Mouse (Mus musculus) kidney, embryonic 14.5 days (tissue): ENCODE data around the gene Grifin. TPM values are rescaled to one million over a fixed set of nuclear protein-coding genes. Genes with fewer than 3 reads are reported as not detected.

ENCODE experiments used
- ATAC-seq: fragments of 200-750 bp; cut with Nextera tagmentation; 2 replicates; pipeline ENCODE4 v1.8.0; 2017; ENCODE audit warnings: moderate number of reproducible peaks, mild to moderate bottlenecking, moderate TSS enrichment, moderate library complexity; ENCODE audit not compliant: low FRiP score, low TSS enrichment
- H3K27ac ChIP-seq: fragments of 300-500 bp; sonication (generic); 2 replicates; pipeline ENCODE4 v1.5.1; 2014; ENCODE audit warnings: low read depth, mild to moderate bottlenecking, low read length, moderate library complexity, mixed read lengths
- H3K27me3 ChIP-seq: fragments of 300-500 bp; sonication (generic); 2 replicates; pipeline ENCODE4 v1.6.1; 2014; ENCODE audit warnings: mild to moderate bottlenecking, low read length; ENCODE audit not compliant: control insufficient read depth, insufficient read depth
- H3K36me3 ChIP-seq: fragments of 300-500 bp; sonication (generic); 2 replicates; pipeline ENCODE4 v1.6.1; 2014; ENCODE audit warnings: low read length, mixed read lengths; ENCODE audit not compliant: control insufficient read depth, insufficient read depth
- H3K4me1 ChIP-seq: fragments of 300-500 bp; sonication (generic); 2 replicates; pipeline ENCODE4 v1.6.1; 2014; ENCODE audit warnings: low read length, mixed read lengths; ENCODE audit not compliant: control insufficient read depth, insufficient read depth
- H3K4me2 ChIP-seq: fragments of 300-500 bp; sonication (generic); replicated peaks from 2 replicates; pipeline ENCODE4 v1.6.1; 2014; ENCODE audit warnings: low read depth, mild to moderate bottlenecking, low read length
- H3K4me3 ChIP-seq: fragments of 300-500 bp; sonication (generic); 2 replicates; pipeline ENCODE4 v1.5.1; 2014; ENCODE audit warnings: mild to moderate bottlenecking, low read length
- H3K9ac ChIP-seq: fragments of 300-500 bp; sonication (generic); 2 replicates; pipeline ENCODE4 v1.6.1; 2014; ENCODE audit warnings: low read depth, mild to moderate bottlenecking, low read length, moderate library complexity
- H3K9me3 ChIP-seq: fragments of 300-500 bp; sonication (generic); 2 replicates; pipeline ENCODE4 v1.6.1; 2016; ENCODE audit warnings: low read length; ENCODE audit not compliant: control insufficient read depth
- WGBS: fragments of 180-500 bp; shearing (Covaris S2); extraction: QIAGEN DNeasy Blood & Tissue Kit; methylation state at CpG from one replicate; pipeline ENCODE4 v1.1.7; 2014; 5-methylcytosine and 5-hydroxymethylcytosine counted together
- polyA plus RNA-seq: library from polyadenylated mRNA; unstranded; fragments of >200 nt; fragmentation: Nextera tagmentation; extraction: Ambion mirVana; gene quantifications from 2 replicates; pipeline ENCODE4 v1.2.1, GENCODE M21; 2014

The Grifin gene
- polyA plus RNA-seq, 1 experiment from 2014 or later = not detected

GRCm38 (mm10) chr5:140597787-140598186, 32.9 kb upstream of the Grifin start:
- Histone ChIP-seq H3K27ac (no peak overlapping the region), H3K4me3 (no peak overlapping the region), H3K9me3 (no peaks in the 10 kb centered on the region), H3K36me3 (no peaks in the 10 kb centered on the region), H3K4me2 (no peak overlapping the region), H3K9ac (no peak overlapping the region), H3K27me3 (no peaks in the 10 kb centered on the region), H3K4me1 (peaks cover 16% of the 10 kb centered on the region)
- 87% methylated on average over 4 of the region's 4 CpGs for WGBS
- no peak for ATAC-seq

DNA sequence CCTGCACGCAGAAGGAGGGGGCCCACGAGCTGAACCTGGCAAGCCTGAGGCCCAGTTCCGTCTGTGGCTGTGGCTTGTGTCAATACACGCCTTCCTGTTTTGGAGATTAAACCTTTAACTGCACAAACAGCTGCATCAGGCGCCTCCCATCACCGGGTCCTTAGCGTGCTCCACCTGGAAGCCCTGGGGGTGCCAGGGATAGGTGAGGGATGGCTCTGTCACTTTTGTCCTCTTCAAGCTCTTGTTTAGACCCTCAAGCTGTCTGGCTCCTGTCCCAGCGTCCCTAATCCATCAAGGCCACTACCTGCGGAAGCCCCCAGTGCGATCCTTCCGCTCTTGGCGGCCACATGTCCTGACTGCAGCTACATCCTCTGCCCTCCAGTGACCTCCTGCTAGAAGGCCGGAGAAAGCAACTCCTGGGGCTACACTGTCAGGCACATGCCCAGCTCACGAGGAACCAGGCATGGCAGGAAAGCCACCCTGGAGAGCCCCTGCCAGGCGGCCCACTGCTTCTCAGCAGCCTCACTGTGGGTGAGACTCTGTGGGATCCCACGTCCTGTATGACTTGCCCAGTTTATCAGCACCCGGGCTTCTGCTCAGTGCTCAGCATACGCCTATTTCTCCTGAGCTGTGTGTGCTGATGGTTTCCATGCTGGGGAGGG, 32.2 kb upstream of the Grifin start:
- Histone ChIP-seq H3K36me3 (no peaks in the 10 kb centered on the region), H3K4me2 (no peak overlapping the region), H3K27ac (no peak overlapping the region; the same call in 1 of the 2 replicates), H3K9me3 (no peaks in the 10 kb centered on the region), H3K9ac (no peak overlapping the region), H3K4me3 (no peak overlapping the region), H3K27me3 (no peaks in the 10 kb centered on the region), H3K4me1 (peaks cover 13% of the 10 kb centered on the region)
- no peak for ATAC-seq
- 52% methylated on average over 18 of the region's 18 CpGs for WGBS

- 45% methylated on average over 3 of the region's 3 CpGs for WGBS
- Histone ChIP-seq H3K4me2 (no peak overlapping the region), H3K27me3 (no peaks in the 10 kb centered on the region), H3K9ac (no peak overlapping the region), H3K4me1 (peaks cover 12% of the 10 kb centered on the region; the same call in 1 of the 2 replicates), H3K9me3 (no peaks in the 10 kb centered on the region), H3K27ac (no peak overlapping the region), H3K4me3 (no peak overlapping the region), H3K36me3 (no peaks in the 10 kb centered on the region)
- no peak for ATAC-seq
These were observed 31.6 kb upstream of the Grifin start for GRCm38 (mm10) chr5:140596426-140596825.

DNA sequence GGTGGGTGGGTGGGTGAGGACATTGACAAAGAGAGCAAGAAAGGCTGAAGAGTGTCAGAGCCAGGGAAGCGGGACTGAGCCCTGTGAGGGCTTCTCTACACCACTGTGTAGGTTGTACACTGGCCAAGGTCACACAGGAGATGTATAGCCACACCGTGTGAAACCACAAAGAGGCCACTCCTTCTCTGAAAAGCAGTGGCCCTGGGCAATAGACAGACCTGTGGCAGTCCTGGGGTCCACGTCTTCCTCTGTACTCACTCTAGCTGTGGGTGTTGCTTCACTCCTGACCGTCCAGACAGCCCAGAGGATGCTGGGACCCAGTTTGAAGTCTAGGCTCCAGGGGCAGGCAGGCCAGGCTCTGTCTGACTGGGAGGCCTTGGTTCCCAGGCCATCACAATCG, 30.0 kb upstream of the Grifin start:
- no peak overlapping the region for H3K4me2 ChIP-seq

GRCm38 (mm10) chr5:140589082-140589774, 24.4 kb upstream of the Grifin start:
- ATAC-seq = no peak
- Histone ChIP-seq H3K27ac (no peak overlapping the region), H3K36me3 (no peaks in the 10 kb centered on the region), H3K4me2 (no peak overlapping the region), H3K9ac (no peak overlapping the region), H3K4me1 (0 out of 2 replicates have a peak, but pooled peaks cover 5% of the 10 kb centered on the region), H3K4me3 (no peak overlapping the region), H3K27me3 (no peaks in the 10 kb centered on the region), H3K9me3 (no peaks in the 10 kb centered on the region)
- 86% methylated on average over 16 of the region's 16 CpGs for WGBS

More for the DNA sequence above, 30.0 kb upstream of the Grifin start:
- no peak overlapping the region for H3K9ac ChIP-seq
- no peak for ATAC-seq
- H3K9me3 ChIP-seq = no peaks in the 10 kb centered on the region
- H3K4me3 ChIP-seq = no peak overlapping the region
- H3K27ac ChIP-seq = no peak overlapping the region
- H3K4me1 ChIP-seq = peaks cover 9% of the 10 kb centered on the region; the same call in 1 of the 2 replicates
- H3K27me3 ChIP-seq = no peaks in the 10 kb centered on the region
- WGBS = 76% methylated on average over 5 of the region's 5 CpGs
- no peaks in the 10 kb centered on the region for H3K36me3 ChIP-seq

- Histone ChIP-seq H3K9me3 (no peaks in the 10 kb centered on the region), H3K4me3 (no peak overlapping the region), H3K9ac (0 out of 2 replicates have a peak overlapping the region, but pooled peaks have one; percentile 4), H3K4me1 (peaks cover 46% of the 10 kb centered on the region), H3K36me3 (no peaks in the 10 kb centered on the region), H3K27ac (0 out of 2 replicates have a peak overlapping the region, but pooled peaks have one; percentile 43), H3K4me2 (no peak overlapping the region), H3K27me3 (no peaks in the 10 kb centered on the region)
- no peak for ATAC-seq
- 25% methylated on average over 6 of the region's 6 CpGs for WGBS
These were observed 19.0 kb upstream of the Grifin start for GRCm38 (mm10) chr5:140583732-140584368.

DNA sequence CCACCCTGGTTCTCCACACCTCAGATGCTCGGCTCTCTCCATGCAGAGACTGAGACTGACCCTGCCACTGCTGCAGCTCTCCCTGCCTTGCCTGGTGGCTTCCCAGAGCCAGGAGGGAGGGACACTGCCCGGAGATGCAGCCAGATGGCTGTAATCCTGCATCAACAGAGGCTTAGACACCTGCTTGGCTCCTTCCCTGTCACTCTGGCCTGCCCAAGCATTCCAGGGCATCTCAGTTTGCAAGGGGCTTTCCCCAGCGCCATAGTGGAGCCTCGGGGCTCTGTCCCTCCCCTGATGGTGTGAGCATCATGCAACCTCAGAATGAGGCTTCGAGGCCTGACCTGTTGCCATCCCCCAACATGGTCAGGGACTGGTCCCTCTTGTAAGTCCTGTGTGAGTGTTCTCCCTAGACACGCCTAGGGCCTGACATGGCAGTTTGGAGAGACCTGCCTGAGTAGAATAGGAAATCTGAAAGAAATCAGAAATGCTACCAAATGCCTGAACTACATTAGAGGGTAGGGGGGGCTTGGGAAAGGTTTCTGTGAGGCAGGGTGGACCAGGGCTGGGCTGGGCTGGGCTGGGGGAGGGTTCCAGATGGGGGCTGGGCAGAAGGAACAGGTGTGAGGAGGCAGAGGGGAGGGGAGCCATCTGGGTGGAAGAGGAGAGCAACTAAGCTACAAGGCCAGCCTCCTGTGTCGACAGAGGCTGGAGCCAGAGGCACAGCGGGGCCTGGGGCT, 18.3 kb upstream of the Grifin start:
- Histone ChIP-seq H3K4me1 (peaks cover 51% of the 10 kb centered on the region), H3K9me3 (no peaks in the 10 kb centered on the region), H3K27me3 (no peaks in the 10 kb centered on the region), H3K9ac (no peak overlapping the region), H3K27ac (0 out of 2 replicates have a peak overlapping the region, but pooled peaks have one; percentile 32), H3K4me3 (no peak overlapping the region), H3K36me3 (no peaks in the 10 kb centered on the region), H3K4me2 (no peak overlapping the region)
- 0 out of 2 replicates have a peak, but pooled peaks have one; percentile 21 for ATAC-seq
- 33% methylated on average over 8 of the region's 8 CpGs for WGBS

DNA sequence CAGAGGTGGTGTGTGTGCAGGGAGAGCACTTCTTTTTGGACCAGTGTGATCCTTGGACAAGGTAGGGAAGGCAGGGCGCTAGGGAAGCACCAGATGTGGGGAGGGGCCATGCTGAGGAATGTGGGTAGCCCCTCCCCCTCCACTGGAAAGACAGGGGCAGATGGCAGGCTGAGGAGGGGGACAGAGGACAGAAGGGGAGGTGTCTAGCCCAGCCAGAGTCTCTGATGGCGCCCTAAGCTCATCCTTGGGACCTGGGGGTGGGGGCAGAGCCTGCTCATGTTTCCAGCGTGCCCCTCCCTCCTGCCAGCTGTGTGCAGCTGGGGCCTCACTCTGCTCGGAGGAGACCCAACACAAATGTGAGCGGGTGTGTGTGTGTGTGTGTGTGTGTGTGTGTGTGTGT, 16.7 kb upstream of the Grifin start:
- Histone ChIP-seq H3K9ac (no peak overlapping the region), H3K4me2 (no peak overlapping the region), H3K4me3 (no peak overlapping the region), H3K9me3 (no peaks in the 10 kb centered on the region), H3K36me3 (no peaks in the 10 kb centered on the region), H3K27ac (peak overlapping the region; percentile 38; the same call in 1 of the 2 replicates), H3K4me1 (peaks cover 51% of the 10 kb centered on the region), H3K27me3 (no peaks in the 10 kb centered on the region)
- 8% methylated on average over 5 of the region's 5 CpGs for WGBS
- ATAC-seq = peak; percentile 78
